Mouse (Mus musculus) urinary bladder, postnatal 14 days (tissue): ENCODE data around the gene Hs1bp3.

Source experiments
- DNase-seq: peaks from one replicate; pipeline ENCODE4 v3.0.0; 2021; ENCODE audit warnings: low spot score

Gene Hs1bp3

DNA sequence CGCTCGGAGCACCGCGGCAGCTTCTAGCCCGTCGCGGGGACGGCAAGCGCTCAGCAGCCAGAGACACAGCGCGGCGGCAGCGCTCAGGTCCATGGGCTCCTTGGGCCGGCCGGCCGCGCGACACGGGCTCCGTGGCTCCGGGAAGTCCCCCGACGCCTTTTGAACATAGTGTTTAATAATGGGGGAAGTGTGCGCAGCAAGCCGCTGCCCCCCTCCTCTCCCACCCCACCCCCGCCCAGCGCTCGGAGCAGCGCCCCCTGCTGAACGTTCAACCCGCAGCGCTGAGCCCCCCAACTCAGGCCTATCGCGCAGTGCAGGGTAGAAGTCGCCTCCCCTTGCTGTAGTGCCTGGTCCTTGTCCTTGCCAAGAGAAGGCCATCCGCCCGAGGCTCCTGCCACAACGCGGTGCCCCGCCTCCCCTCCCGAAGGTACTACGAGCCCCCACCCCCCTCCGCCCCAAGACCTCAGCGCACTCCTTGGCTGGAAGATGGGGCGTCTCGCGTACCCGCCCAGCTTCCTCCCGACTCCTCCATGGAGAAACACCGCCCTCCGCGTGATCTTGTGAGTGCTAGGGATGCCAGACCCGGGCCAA, 11.3 kb upstream of the Hs1bp3 start, which contains the start of gene Gdf7:
TSS of gene Gdf7 (minus strand) at position 114 of the 591 bp plus-strand sequence.
- DNase-seq, result no peak

DNA sequence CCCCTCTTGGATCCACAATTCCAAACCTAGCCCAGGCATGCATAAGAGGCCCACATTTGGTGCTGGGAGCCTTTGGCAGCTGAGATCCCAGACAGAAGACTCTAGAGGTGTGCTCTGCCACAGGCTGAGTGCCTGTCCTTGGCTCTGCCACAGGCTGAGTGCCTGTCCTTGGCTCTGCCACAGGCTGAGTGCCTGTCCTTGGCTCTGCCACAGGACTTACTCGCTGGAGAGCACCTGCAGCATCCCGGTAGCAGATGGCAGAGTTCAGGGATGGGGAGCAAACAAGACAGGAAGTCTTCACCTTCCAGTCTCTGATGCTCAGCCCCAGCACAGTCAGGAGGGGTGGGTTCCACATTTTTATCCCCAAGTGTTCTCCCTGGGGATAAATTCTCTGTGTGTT, 8.0 kb upstream of the Hs1bp3 start:
- DNase-seq, result no peak

DNA sequence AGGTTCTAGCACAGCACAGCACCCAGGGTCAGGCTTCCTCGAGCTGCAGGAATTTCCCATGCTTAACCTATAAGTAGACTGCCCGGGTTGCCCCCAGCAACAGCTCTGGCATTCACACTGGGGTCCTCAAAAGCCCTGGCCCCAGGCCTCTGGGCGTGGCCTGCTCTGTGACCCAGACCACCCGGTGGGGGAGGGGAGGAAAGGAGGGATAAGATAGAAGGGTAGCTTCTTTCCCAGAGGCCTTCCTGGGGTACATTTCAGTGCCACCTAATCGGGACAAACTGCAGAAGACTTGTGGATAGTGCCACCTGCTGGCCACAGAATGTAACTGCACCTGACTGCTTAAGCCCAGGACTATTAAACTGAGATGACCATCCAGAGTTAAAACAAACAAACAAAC, 6.8 kb upstream of the Hs1bp3 start:
- peak; percentile 64 for DNase-seq

DNA sequence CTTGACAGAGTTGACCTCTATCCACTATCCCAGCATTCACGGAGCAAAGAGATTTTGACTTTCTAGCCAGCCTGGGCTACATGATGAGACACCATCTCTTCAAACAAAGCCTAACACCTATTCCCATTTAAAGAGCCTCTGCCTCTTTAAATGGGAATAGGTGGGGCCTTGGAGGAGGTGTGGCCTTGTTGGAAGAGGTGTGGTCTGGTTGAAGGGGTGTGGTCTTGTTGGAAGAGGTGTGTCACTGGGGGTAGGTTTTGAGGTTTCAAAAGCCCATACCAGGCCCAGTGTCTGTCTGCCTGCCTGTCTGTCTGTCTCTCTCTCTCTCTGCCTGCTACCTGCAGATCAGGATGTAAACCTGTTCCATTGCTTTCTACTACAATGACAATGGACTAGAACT, 6.3 kb upstream of the Hs1bp3 start:
- DNase-seq, result no peak

DNA sequence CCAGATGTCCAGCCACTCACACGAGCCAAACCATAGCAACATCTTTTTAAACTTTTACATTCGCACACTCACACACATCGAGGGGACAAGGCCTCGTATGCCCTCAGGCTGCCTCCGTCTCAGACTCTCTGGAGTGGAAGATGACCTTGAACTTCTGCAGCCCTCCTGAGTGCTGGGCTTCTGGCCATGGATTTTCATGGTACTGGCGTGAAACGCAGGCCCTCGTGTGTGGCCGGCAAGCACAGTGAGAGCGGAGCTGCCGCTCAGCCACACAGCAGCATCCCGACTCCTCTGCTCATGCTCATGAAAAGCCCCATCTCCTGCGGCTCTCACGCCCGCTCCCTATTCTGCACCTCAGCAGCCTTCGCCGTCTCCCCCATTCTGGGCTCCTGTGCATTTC, 2.2 kb upstream of the Hs1bp3 start:
- no peak for DNase-seq

DNA sequence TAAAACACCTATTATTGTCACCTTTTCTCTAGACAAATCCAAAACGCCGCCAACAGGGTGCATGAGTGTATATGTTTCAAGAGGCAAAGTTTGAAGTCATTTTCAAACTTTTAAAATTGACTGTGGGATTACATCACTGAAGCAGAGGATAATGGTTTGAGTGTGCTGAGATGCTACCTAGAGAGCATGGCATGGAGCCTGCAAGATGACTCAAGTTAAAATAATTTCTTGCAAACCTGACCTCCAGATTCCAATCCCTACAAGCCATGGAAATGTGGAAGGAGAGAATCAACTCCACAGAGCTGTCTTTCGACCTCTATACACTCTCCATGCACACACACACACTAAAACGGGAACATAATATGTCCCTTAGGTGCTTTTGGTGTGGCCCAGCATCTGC, 966 bp upstream of the Hs1bp3 start:
- no peak for DNase-seq

DNA sequence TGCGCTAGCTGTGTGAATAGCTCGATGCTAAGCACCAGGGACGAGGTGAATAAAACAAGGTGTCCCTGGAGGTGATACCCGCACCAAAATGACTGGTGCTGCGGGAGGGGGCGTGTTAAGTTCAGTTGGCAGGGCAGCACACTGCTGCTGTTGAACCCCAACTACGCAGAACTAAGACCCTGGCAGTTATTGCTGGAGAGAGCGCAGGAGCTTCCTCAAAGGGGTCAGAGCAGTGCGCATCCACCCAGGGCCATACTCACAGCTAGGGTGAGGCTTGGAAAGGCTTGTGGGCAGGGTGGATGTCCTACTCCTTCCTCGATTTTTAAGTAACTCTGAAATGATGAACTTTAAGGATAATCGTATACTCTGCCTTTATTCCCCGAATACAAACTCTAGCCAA, 541 bp downstream of the Hs1bp3 start:
- no peak for DNase-seq

DNA sequence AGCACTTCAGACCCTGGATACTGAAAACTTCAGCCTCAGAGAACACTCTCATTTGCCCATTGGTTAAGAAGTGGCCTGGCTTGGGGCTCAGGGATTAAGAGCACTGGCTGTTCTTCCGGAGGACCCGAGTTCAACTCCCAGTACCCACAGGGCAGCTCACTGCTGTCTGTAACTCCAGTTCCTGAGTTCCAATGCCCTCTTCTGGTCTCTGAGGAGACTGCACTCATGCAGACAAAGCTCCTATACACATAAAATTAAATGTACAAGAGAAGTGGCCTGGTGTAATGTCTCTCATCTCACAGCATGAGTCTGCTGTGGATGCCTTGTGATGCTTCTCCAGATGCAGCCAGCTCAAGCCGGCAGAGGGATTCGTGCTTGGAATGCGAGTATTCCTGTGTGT, 3.3 kb downstream of the Hs1bp3 start:
- DNase-seq, result no peak

DNA sequence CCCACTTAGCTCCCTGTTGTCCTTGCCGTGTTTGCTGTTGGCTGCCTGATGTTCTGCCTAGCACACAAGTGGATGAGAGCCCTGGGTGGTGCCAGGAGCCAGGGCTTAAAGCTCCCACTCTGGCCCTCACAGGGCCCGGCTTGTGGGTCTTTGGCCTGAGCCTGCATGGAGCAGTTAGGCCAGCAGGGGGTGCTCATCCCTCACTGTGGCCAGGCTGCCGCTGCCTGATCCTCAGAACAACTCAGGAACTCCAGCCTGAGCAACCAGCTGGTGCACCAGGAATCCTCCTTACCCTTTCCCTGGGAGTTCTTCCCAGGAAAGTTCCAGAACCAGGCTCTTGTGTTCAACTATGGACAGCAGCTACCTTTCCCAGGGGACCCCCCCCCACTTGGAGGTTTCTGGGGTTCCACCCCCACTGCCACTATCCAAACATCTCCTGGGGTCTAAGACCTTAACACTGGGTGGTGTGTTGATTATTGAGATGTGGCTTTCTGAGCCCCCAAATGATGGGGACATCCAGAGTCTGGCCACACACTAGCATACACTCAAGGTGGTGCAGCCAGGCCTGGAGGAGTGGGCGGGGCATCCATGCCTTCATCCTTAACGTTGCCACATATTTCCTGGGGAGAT, 7.0 kb downstream of the Hs1bp3 start:
- DNase-seq, result peak; percentile 80

DNA sequence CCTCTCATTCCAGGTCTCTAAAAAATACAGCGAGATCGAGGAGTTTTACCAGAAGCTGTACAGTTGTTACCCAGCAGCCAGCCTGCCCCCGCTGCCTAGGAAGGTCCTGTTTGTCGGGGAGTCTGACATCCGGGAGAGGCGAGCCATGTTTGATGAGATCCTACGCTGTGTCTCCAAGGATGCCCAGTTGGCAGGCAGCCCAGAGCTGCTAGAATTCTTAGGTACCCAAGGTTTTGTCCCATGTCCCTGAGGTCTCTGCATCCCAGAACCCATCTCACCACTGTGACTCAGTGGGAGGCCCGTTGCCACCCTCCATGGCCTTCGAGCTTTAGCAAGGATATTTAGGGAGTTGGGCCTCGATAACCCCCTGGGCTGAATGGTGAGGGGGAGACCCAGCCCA, 8.3 kb downstream of the Hs1bp3 start:
- no peak for DNase-seq

DNA sequence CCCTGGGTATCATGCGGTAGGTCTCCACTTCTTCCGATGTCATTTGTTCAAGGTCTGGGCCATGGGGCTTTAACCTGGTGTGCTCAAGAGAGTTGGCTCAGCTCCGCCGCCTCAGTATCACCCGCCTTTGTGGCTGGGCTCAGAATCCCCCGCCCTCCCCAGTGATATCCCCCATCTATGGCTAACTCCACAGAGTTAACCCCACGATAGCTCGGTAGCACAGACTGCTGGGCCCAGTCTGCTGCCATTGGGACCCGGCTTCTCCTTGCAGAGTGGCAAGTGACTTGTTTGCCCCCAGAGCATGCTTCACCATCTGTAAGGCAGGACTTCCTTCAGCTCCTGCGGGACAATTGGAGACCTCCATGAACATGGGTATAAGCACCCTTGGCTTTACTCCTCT, 10.9 kb downstream of the Hs1bp3 start:
- no peak for DNase-seq

DNA sequence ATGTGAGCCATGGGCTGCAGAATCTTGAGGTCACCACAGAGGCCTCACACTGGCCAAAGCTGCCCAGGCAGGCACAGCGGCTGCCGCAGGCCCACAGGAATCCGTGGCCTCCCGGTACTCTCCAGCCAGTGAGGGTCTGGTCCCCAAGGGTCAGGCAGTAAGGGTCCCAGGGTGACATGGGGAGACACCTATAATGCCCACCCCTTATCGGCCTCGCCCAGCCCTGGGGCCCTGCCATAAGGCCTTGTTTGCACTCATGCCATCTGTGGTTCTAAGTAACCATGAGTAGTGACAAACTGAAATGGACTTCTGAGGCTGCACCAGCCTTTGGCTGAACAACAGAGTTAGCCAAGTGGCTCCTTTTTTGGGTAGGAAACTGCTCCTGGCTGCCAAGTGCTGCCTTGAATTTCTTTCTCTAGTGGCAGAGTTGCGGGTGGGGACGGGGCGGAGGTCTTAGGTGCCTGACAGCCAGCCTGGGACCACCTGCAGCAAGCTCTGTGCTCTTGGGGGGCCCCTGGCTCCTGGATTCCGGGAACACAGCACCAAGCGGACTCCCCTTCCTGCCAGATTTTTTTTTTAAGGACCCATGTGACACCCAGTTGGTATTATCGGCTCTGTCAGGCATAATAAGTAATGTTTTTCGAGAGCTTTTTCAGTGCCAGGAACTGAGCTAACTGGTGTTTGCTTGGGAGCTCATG, 12.2 kb downstream of the Hs1bp3 start:
- DNase-seq, result no peak

DNA sequence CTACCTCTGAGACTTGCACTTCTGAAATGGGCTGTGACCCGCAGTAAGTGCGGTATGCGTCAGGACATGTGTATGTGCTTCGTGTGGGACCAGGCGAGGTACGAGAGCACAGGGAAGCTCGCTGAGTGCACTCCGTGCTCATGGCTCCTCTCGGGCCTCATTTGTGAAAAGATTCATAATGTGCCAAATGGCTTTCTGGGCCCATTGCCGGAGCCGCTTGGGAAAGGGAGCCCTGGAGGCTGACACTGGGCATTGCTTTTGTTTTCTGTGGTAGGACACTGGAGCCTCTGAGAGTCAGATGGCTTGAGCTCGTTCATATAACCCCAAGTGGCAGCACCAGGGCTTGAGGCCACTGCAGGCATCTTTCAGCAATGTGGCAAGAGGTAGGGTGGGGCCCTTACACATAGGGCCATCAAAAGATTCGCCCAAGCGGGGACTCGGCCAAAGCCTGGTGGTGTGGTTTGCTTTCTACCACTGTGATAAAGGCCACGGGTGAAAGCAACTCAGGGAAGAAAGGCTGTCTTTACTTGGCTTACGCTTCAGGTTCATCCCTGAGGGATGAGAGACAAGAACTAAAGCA, 12.8 kb downstream of the Hs1bp3 start:
- no peak for DNase-seq

DNA sequence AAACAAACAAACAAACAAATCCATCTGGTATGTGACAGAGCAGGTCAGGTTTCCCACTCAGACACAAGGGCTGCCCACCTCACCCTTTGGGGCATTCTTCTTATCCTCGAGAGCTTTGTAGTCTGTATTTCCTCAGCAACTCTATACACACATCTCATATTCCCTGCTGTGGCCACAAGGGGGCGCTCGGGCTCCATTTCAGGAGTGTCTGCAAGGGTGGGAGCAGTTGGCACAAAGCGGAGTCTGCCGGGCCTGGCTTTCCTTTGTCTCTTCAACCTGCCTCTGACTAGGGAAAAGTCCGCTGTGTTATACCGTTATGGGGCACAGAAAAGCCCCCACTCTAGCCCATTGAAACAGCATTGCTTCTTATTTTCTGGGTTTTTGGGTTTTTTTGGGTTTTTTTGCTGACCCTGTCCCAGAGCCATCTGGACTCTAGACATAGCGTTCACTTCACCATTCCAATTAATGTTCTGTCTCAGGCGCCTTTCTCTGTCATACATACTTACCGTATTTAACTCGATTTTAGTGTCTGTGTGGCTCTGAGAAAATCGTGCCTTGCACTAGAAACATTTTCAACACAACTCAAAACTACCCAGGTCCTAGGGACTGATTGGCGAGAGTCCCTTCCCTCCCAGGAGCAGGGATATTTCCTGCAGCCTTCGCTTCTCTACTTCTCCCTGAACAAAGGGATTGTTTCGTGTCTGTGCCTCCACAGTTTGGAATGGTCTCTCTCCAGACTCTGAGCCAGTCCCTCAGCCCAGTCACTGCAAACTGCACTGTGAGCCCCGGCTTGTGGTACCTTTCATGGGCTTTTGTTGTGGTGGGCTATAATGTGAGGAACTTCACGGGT, 13.8 kb downstream of the Hs1bp3 start:
- peak; percentile 92 for DNase-seq

DNA sequence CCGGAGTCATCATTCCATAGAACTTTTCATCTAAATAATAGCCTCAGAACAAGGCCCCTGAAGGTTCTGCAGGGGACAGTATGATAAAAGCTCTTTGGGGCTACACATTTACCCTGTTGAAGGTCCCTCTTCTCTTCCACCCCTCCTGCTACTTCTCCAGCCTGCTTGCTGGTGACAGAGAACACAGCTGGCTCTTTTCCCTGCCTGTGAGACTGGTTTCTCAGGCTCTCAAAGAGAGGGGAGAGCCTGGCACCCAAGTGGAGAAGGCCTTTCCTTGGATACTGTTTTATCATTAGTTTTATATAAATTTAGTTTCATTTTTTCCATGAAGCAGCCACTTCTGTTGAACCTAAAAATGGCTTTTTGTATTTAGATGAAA, 14.4 kb downstream of the Hs1bp3 start:
- no peak for DNase-seq

DNA sequence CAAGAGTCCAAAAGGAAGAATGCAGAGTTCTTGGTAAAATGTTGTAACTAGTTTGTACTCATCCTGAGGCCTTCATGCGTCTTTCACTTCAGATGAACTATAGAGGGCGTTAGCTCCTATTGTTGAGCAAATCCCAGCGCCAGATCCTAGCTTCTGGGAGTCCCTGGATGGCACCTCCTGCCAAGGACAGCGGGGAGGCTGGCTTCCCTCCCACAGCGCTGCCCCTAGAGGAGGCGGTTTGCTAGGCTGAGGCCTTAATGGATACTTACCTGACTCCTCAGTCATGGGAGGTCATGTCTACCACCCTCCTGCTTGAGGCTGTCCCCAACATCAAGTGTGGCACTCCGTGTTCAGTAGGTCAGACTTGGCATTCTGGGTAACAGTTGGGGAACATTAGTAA, 16.0 kb downstream of the Hs1bp3 start:
- DNase-seq, result no peak

DNA sequence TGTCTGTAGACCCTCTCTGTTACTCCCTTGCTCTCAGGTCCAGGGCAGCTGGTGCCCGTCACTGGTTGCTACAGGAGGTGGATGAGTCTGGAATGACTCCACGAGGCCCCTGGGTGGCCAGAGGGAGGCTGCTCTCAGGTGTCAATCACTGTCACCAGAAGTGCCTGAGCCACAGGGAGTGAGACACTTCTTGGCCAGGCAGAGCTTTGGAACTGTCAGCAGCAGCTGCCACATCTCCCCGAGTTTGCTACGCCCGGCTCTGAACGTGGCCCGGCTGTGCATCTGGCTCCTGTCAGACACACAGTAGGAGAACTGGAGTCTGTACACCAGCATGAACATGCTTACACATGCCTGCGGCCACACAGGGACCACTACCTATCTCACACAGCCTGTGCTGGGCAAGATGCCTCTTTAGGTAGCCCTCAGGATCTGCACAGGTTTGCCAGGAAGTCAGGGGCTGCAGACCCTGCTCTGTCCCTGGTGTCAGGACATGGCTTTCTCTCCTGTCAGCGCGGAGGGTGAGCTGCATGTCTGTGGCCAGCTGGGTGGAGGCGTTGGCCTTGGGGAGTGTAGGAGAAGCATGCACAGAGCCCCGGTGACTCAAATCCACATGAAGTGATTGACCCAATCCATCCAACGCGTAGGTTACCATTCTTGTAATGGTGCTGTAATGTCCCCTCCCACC, 18.4 kb downstream of the Hs1bp3 start:
- peak; percentile 59 for DNase-seq

DNA sequence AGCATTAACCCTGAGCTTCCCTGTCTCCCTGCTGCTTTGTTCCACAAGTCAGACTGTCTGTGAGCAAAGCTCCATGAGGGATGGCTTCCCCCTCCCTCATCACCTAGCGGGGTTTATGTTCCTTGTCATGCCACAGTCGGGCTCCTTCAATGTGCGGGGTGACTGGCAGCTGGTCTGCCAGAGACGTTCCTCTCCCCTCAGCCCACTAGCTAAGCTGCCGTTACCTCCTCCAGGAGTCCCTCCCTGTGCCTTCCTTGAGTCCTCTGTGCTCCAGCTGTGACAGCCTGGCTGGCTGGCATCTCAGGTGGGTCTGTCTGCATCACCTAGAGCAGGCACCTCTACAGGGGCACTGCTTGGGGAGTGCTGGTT, 18.9 kb downstream of the Hs1bp3 start:
- DNase-seq, result no peak

DNA sequence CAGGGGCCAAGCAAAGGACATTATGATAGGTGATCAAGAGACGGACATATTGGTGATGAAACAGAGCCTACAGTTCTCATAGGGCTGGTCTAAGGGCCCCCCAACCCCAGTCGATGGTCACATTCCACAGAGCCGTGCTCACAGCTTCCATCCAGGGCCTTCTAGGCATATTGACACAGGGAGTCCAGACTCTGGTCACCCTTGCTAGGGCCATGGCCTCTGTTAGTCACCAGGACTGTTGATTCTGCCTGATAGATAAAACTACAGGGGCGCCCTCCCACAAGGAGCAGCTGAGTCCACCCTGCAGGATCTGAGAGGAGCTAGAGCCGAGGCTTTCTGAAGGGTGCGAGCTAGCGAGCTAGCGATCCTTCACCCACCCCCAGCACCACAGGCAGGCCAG, 20.4 kb downstream of the Hs1bp3 start:
- DNase-seq, result no peak

DNA sequence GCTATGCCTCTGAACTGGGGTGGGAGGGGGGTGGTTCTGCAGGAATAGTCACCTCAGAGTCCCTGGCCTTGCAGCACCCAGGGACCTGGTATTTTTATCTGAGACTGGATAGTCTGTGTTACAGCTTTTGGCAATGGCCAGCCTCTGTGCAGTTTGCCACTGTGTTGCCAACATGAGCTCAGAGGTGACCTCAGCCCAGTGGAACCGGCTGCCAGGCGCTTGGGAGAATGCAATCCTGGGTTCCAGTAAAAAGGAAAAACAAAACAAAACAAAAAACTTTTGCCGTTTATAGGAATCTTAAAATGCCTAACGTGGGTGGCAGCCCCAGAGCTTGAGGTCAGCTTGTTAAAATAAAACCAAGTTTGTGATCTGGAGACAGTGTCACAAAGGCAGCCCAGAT, 21.0 kb downstream of the Hs1bp3 start:
- no peak for DNase-seq

DNA sequence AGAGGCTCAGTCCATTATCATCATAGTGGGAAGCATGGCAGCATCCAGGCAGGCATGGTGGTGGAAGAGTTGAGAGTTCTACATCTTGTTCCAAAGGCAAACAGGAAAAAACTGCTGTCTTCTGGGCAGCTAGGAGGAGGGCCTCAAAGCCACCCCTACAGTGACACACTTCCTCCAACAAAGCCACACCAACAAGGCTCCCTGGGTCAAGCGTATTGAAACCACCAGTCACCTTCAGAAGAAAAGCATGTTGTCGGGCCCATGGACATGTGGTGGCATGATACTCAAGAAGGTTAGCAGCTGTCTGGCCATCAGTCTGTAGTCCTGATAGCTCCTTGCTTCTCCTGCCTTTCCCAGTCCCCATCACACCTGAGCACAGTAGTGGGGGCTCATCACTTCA, 22.3 kb downstream of the Hs1bp3 start:
- no peak for DNase-seq
